Mouse (Mus musculus) Patski (cell line): ENCODE results near the gene Mcm2. TPM values are rescaled to one million over a fixed set of nuclear protein-coding genes. Genes with fewer than 3 reads are reported as not detected.

ENCODE experiments used
- ATAC-seq: fragments of 100-300 bp; one replicate; pipeline ENCODE4 v1.8.0; 2021
- CTCF ChIA-PET: fragments of 350-600 bp; sonication (Branson Sonifier 250); formaldehyde crosslinking; loops from one replicate; lab custom pipeline; 2022; ENCODE audit warnings: inconsistent platforms; lab: Charles Lee
- POLR2A ChIA-PET: fragments of 350-600 bp; sonication (Branson Sonifier 250); formaldehyde crosslinking; loops from one replicate; lab custom pipeline; 2022; ENCODE audit warnings: antibody characterized with exemption, inconsistent platforms; lab: Charles Lee
- DNase-seq: peaks from one replicate; pipeline ENCODE4 v3.0.0-alpha.2; 2011; ENCODE audit warnings: low read depth, low spot score
- H3K27me3 ChIP-seq: fragments of 371-371 bp; one replicate; pipeline ENCODE4 v1.5.1; 2021
- CTCF ChIP-seq: fragments of 100-300 bp; IDR thresholded peaks from one replicate; pipeline ENCODE4 v1.5.1; 2021
- in situ Hi-C: fragments of 300-500 bp; cut with MboI; formaldehyde crosslinking; loops from 3 replicates; pipeline ENCODE4 v1.11.1; 2018; ENCODE audit warnings: low pct_unique_long_range_greater_than_20kb, mixed read lengths
- polyA plus RNA-seq: library from polyadenylated mRNA; unstranded; gene quantifications from one replicate; pipeline ENCODE4 v1.2.3, GENCODE M21; 2021

The Mcm2 gene
- polyA plus RNA-seq, 1 experiment from 2014 or later, result 61.8 TPM

- ChIA-PET CTCF (interaction anchor here (1.0 to 1.5 kb wide), 3 partner anchors 9 to 11 kb away, joined by 3 to 5 read pairs (median 3); no protein-coding TSS in a partner anchor), POLR2A (no interaction called here)
- TF ChIP-seq CTCF, result no peak
- no peaks in the 10 kb centered on the region for H3K27me3 ChIP-seq
- no peak for ATAC-seq
- no peak for DNase-seq
- in situ Hi-C loops, result no loop called here
Measured at GRCm38 (mm10) chr6:88881334-88881733, 17.2 kb downstream of the Mcm2 start.

- in situ Hi-C loops, result no loop called here
- ChIA-PET CTCF (interaction anchor here (1.2 to 1.6 kb wide), 4 partner anchors 10 to 47 kb away, joined by 3 to 4 read pairs (median 3); no protein-coding TSS in a partner anchor), POLR2A (no interaction called here)
- ATAC-seq (no peak), DNase-seq (no peak)
- no peak for TF ChIP-seq CTCF
- no peaks in the 10 kb centered on the region for H3K27me3 ChIP-seq
Measured at GRCm38 (mm10) chr6:88879471-88879870, 19.1 kb downstream of the Mcm2 start.

- ATAC-seq, result peak; percentile 60
- TF ChIP-seq CTCF, result no peak
- ChIA-PET POLR2A (interaction anchor here (0.9 kb wide), 1 partner anchor 11 kb away, joined by 3 read pairs; no protein-coding TSS in a partner anchor), CTCF (no interaction called here)
- in situ Hi-C loops, result loop anchor here (25.0 kb wide), 1 partner anchor 688 kb away; the partner anchor contains the start of gene Gata2
- H3K27me3 ChIP-seq, result no peaks in the 10 kb centered on the region
- no peak for DNase-seq
Measured at GRCm38 (mm10) chr6:88874868-88875508, 23.6 kb downstream of the Mcm2 start, which contains the start of gene Podxl2. TSS of gene Podxl2 (minus strand) at chr6:88875044.

- CTCF ChIA-PET, result no interaction called here
- POLR2A ChIA-PET, result no interaction called here
- DNase-seq (no peak), ATAC-seq (peak; percentile 11)
- TF ChIP-seq CTCF, result no peak
- no peaks in the 10 kb centered on the region for H3K27me3 ChIP-seq
- in situ Hi-C loops, result loop anchor here (25.0 kb wide), 1 partner anchor 687 kb away; the partner anchor contains the start of gene Gata2
Measured at GRCm38 (mm10) chr6:88873965-88874867, 24.4 kb downstream of the Mcm2 start.

- POLR2A ChIA-PET, result interaction anchor here (0.7 kb wide), 1 partner anchor 13 kb away, joined by 3 read pairs; no protein-coding TSS in a partner anchor
- H3K27me3 ChIP-seq, result no peaks in the 10 kb centered on the region
- DNase-seq (no peak), ATAC-seq (no peak)
- in situ Hi-C loops, result loop anchor here (25.0 kb wide), 1 partner anchor 686 kb away; the partner anchor contains the start of gene Gata2
- no peak for TF ChIP-seq CTCF
- CTCF ChIA-PET, result interaction anchor here (0.8 kb wide), 1 partner anchor 20 kb away, joined by 3 read pairs; no protein-coding TSS in a partner anchor
Measured at GRCm38 (mm10) chr6:88872811-88873210, 25.8 kb downstream of the Mcm2 start.

- no peak for TF ChIP-seq CTCF
- ChIA-PET CTCF (interaction anchor here (0.8 kb wide), 1 partner anchor 10 kb away, joined by 3 read pairs; no protein-coding TSS in a partner anchor), POLR2A (no interaction called here)
- in situ Hi-C loops, result loop anchor here (25.0 kb wide), 1 partner anchor 684 kb away; the partner anchor contains the start of gene Gata2
- no peak for DNase-seq
- no peak for ATAC-seq
- H3K27me3 ChIP-seq, result no peaks in the 10 kb centered on the region
Measured at GRCm38 (mm10) chr6:88871546-88871945, 27.0 kb downstream of the Mcm2 start.

- no peak for TF ChIP-seq CTCF
- ChIA-PET POLR2A (no interaction called here), CTCF (interaction anchor here (1.3 to 2.1 kb wide), 2 partner anchors 11 to 15 kb away, joined by 5 read pairs; no protein-coding TSS in a partner anchor)
- ATAC-seq, result no peak
- no peak for DNase-seq
- in situ Hi-C loops, result loop anchor here (25.0 kb wide), 1 partner anchor 683 kb away; the partner anchor contains the start of gene Gata2
- no peaks in the 10 kb centered on the region for H3K27me3 ChIP-seq
Measured at GRCm38 (mm10) chr6:88870594-88870993, 28.0 kb downstream of the Mcm2 start.

- no peak for TF ChIP-seq CTCF
- DNase-seq, result peak; percentile 30
- CTCF ChIA-PET, result interaction anchor here (1.1 to 2.1 kb wide), 3 partner anchors 9 to 14 kb away, joined by 4 to 5 read pairs (median 5); no protein-coding TSS in a partner anchor
- no peaks in the 10 kb centered on the region for H3K27me3 ChIP-seq
- in situ Hi-C loops, result loop anchor here (25.0 kb wide), 1 partner anchor 682 kb away; the partner anchor contains the start of gene Gata2
- POLR2A ChIA-PET, result no interaction called here
- peak; percentile 92 for ATAC-seq
Measured at GRCm38 (mm10) chr6:88869459-88869858, 29.1 kb downstream of the Mcm2 start.

- TF ChIP-seq CTCF, result no peak
- no peaks in the 10 kb centered on the region for H3K27me3 ChIP-seq
- ChIA-PET CTCF (interaction anchor here (1.3 kb wide), 1 partner anchor 11 kb away, joined by 4 read pairs; no protein-coding TSS in a partner anchor), POLR2A (no interaction called here)
- in situ Hi-C loops, result loop anchor here (25.0 kb wide), 1 partner anchor 678 kb away; the partner anchor contains the start of gene Gata2
- DNase-seq (no peak), ATAC-seq (no peak)
Measured at GRCm38 (mm10) chr6:88865704-88866103, 32.9 kb downstream of the Mcm2 start.
